Mouse (Mus musculus) T-helper 1 cell (primary cell): Measurements from ENCODE around the gene Pde1a.

Experiments
- in situ Hi-C: fragments of 300-600 bp; cut with MboI, MseI; formaldehyde crosslinking; loops from one replicate; pipeline ENCODE4 v1.15.1; 2025; ENCODE audit warnings: high pct_unique_total_duplicates

Gene Pde1a

DNA sequence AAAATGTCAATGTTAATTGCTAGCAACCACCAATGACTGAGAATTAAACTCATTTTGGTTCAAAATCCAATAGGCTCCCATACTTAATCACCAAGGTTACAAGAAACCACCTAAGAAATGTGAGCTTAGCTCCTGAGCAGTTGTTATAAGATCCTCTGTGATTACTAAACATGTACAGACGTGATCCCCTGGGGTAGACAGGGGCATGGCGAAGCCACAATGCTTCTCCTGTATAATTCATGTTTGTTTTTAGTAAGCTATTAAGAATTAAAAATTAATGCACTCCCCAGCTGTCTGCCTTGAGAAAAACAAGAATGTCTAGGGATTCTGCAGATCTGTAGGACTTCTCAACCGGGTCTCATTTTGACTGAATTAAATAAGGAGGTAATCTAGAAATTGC, 309.7 kb downstream of the Pde1a start:
- in situ Hi-C loops: no loop called here

DNA sequence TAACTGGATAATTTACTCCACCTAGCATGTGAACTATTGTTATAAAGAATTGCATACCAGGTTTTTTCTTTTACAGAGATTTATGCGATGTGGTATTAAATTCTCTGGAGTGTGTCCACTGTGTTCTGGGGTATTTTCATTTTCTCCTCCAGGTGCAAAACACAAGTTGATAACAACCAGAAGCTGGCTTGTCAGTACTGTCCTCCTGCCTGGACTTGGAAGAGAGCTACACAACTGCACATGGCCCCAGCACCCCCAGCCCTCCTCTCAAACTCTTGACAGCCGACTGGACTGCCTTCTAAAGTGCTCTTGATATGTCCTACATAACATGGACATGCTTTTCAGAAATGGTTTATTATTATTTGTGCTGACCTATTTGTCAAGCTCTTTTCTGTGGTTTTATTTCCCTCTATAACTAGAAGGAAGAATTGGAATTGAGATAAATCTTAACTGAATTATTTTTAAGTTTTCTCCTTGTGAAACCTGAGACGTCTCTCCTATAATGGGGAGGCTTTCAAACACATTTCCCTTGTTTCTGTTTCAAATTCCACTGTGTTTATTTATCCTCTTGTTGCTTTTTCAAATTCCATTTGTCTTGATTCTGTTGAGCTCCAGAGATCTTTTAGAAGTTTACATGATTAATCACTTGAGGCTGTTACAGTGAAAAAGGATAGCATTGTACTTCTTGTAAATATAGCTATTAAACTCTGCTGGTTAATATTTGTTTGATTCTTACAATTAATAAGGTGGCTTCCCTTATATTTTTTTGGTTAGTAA, 313.4 kb downstream of the Pde1a start:
- in situ Hi-C loops: no loop called here

DNA sequence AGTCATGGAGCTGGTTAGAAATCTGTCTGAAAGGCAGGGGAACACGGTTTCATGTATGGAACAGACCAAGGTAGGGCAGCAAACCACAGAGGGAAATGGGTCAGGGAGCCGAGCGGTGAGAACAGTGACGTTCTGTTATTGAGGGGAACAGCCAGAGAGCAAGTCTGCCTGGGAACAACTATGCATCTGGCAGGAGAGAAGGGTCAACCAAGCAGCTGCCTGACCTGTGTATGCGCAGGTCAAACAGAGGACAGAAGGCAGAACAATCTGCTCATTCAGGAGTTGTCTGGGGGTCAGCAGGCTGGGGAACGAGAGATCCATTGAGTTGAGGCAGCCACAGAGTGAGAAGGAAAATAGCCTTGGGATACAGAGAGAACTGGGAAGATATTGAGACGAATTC, 330.6 kb downstream of the Pde1a start:
- in situ Hi-C loops: no loop called here

DNA sequence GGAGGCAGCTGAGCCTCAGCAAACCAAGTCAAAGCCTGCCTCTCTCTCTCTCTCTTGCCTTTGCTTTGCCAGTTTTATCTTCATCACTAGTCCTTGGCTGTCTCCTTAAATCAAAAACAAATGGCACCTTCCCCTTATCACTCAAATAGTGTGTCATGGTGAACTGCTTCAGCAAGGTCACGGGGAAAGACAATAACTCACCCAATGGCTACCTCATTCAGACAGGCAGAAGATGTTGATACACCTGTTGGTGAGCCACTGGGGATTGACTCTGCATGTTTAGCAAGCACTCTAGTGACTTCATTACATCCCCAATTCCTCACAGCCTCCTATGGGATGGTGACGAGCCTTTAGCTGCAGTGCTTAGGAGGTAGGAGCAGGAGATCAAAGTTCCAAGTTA, 331.8 kb downstream of the Pde1a start:
- in situ Hi-C loops: no loop called here

DNA sequence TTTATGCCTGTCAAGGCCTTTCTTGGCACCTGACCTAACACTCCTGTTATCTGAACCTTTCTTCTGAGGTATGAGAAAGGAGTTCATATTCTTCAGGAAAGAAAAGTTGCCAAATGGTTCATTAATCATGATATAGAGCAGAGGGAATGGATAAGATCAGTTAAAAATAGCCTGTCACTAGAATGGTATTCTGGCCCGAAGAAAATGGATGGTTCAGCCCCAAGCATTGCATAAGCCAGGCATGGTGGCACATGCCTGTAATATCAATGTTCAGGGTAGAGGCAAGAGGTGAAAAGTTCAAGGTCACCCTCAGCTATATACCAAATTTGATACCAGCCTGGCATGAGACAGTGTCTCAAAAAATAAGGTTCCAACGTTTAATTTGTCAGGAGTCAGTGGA, 336.1 kb downstream of the Pde1a start:
- in situ Hi-C loops: no loop called here

DNA sequence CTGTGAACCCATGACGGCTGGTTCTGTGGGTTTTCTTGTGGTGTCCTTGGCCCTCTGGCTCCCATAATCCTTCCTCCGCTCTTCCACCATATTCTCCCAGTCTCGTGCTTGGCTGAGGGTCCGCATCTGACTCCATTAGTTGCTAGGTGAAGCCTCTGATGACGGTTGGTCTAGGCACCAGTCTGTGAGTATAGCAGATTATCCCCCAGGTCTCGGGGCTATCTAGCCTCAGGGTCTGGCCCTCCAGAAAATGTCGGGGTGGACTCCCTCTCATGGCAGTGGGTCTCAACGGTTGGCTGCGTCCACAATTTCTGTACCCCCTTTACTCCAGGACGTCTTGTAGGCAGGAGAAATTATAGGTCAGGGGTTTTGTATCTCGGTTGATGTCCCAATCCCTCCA, 342.8 kb downstream of the Pde1a start:
- in situ Hi-C loops: no loop called here

DNA sequence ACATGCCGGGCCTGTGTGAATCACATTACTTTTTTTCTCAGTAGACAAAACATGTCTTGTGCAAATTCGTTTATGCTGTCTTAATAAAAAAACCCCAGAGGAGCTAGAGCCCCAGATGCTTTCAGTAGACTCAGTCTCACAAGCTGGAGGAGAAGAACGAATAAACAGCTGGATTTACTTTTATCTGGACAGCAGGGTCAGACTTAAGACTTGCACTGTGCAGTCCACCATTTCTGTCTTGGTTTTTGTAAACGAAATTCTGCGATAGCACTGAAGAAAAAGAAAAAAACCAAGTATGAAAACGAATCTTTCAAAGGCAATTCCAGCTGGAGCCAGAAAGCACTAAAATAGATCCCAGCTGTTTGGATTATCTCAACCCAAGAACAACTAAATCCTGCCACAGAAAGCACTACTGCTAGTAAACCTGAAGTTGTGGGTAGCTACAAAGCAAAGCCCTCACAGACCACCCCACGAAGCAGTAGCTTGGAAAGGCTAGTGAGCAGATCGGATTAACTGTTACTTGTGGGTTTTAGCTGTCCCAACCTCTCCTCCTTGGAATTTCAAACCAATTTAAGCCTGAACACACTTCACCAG, 343.6 kb downstream of the Pde1a start:
- in situ Hi-C loops: no loop called here
